Mouse (Mus musculus) hindbrain, postnatal 0 days (tissue): ENCODE measurements around the gene Gm17174. TPM values are rescaled to one million over a fixed set of nuclear protein-coding genes. Genes with fewer than 3 reads are reported as not detected.
"Not testable (repeated sequence)": the region's sequence is repeated elsewhere in the genome, so short reads cannot be mapped to it uniquely, and the experiment has no call there.

Experiments
- ATAC-seq: fragments of 200-750 bp; cut with Nextera tagmentation; 2 replicates; pipeline ENCODE4 v1.8.0; 2017; ENCODE audit warnings: mild to moderate bottlenecking, moderate TSS enrichment, moderate library complexity
- DNase-seq: peaks from one replicate; pipeline ENCODE4 v3.0.0-alpha.2; 2015; ENCODE audit warnings: low spot score
- H3K27ac ChIP-seq: fragments of 300-500 bp; sonication (generic); 2 replicates; pipeline ENCODE4 v1.5.1; 2014; ENCODE audit warnings: mild to moderate bottlenecking
- H3K27me3 ChIP-seq: fragments of 300-500 bp; sonication (generic); 2 replicates; pipeline ENCODE4 v1.6.1; 2014; ENCODE audit warnings: low read length, mixed read lengths; ENCODE audit not compliant: insufficient read depth
- H3K36me3 ChIP-seq: fragments of 300-500 bp; sonication (generic); 2 replicates; pipeline ENCODE4 v1.6.1; 2014; ENCODE audit warnings: low read length, mixed read lengths; ENCODE audit not compliant: insufficient read depth
- H3K4me1 ChIP-seq: fragments of 300-500 bp; sonication (generic); 2 replicates; pipeline ENCODE4 v1.6.1; 2014; ENCODE audit warnings: antibody characterized with exemption, low read length, mixed read lengths; ENCODE audit not compliant: insufficient read depth
- H3K4me2 ChIP-seq: fragments of 300-500 bp; sonication (generic); 2 replicates; pipeline ENCODE4 v1.6.1; 2014; ENCODE audit warnings: low read depth, mild to moderate bottlenecking, low read length, moderate library complexity, mixed read lengths
- H3K4me3 ChIP-seq: fragments of 300-500 bp; sonication (generic); 2 replicates; pipeline ENCODE4 v1.5.1; 2014; ENCODE audit warnings: low read length
- H3K9ac ChIP-seq: fragments of 300-500 bp; sonication (generic); replicated peaks from 2 replicates; pipeline ENCODE4 v1.6.1; 2014; ENCODE audit warnings: mild to moderate bottlenecking, low read length, moderate library complexity, mixed read lengths
- H3K9me3 ChIP-seq: fragments of 300-500 bp; sonication (generic); 2 replicates; pipeline ENCODE4 v1.6.1; 2016; ENCODE audit warnings: low read length, mixed read lengths
- CTCF ChIP-seq: IDR thresholded peaks from 2 replicates; pipeline ENCODE4 v1.5.1; 2016; ENCODE audit warnings: antibody characterized with exemption, control low read depth, low read depth
- WGBS: fragments of 180-500 bp; shearing (Covaris S2); extraction: QIAGEN DNeasy Blood & Tissue Kit; methylation state at CpG from one replicate; pipeline ENCODE4 v1.1.7; 2014; 5-methylcytosine and 5-hydroxymethylcytosine counted together
- polyA plus RNA-seq: library from polyadenylated mRNA; unstranded; fragments of >200 nt; fragmentation: Nextera tagmentation; extraction: Ambion mirVana; gene quantifications from 2 replicates; pipeline ENCODE4 v1.2.1, GENCODE M21; 2015
- total RNA-seq: library from RNA; depleted of rRNA; stranded (reverse); fragments of >200 nt; gene quantifications from 2 replicates; pipeline ENCODE4 v1.2.3, GENCODE M21; 2014; rRNA removed

The Gm17174 gene
- total RNA-seq = not detected in 2 replicates
- polyA plus RNA-seq = not detected in 2 replicates

DNA sequence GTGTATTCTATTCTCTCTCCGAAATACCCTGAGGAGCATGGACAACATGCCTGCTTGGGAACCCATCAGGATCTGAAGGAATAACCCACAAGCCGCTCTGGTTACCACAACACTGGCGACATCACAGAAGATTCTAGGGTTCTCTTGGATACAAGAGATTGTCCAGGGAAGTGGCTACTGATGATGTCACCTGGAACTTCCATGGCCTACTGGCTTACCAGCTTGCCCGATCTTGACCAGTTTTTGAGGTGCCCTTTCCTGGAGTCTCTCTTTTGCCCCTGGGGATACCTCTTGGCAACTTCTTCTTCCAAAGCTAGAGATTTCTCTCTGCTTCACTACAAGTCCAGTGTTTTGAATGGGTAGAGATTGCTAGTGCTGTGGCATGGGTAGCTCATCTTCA is at the start of gene Gm17174:
Gene Gm17174 (minus strand): TSS at position 101 of the 400 bp plus-strand sequence.
- not testable (repeated sequence) for ATAC-seq, H3K9ac ChIP-seq, DNase-seq, H3K4me3 ChIP-seq, H3K4me2 ChIP-seq, H3K27ac ChIP-seq, H3K36me3 ChIP-seq, H3K27me3 ChIP-seq, H3K9me3 ChIP-seq, H3K4me1 ChIP-seq
- 95% methylated on average over 4 of the region's 4 CpGs for WGBS

DNA sequence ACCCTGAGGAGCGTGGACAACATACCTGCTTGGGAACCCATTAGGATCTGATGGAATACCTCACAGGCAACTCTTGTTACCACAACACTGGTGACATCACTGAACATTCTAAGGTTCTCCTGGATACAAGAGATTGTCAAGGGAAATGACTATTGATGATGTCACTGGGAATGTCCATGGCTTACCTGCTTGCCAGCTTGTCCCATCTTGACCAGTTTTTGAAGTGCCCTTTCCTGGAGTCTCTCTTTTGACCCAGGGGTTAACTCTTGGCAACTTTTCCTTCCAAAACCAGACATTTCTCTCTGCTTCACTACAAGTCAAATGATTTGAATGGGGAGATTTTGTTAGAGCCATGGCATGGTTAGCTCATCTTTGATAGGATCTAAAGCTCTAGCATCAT is 43.6 kb upstream of the Gm17174 start, which contains the start of gene Gm4181:
Gene Gm4181 (minus strand): TSS at position 101 of the 400 bp plus-strand sequence.
- not testable (repeated sequence) for H3K9ac ChIP-seq, H3K9me3 ChIP-seq, H3K4me3 ChIP-seq, H3K36me3 ChIP-seq, H3K4me2 ChIP-seq, ATAC-seq, H3K27ac ChIP-seq, H3K27me3 ChIP-seq, H3K4me1 ChIP-seq, DNase-seq
- 93% methylated on average over 1 of the region's 1 CpGs for WGBS

DNA sequence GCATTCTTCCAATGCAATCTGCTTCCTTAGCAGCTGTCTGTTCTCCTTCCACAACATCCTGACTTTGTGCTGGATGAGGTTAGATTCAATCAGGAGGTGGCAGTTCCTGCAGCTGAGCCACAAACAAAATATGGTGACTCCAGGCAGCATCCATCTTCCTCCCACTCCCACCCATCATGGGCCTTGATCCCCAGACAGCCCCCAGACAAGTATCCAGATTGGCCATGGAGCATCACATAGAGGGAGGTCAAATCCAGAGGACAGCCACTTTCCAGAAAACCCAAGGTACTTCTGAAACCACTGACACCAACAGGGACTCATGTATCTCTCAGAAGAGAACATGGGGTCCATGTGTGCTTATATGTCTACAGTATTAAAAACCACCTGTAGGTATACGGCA is 40.5 kb upstream of the Gm17174 start:
- H3K27me3 ChIP-seq, H3K9ac ChIP-seq, H3K4me3 ChIP-seq, H3K4me1 ChIP-seq, ATAC-seq, DNase-seq, H3K27ac ChIP-seq, H3K36me3 ChIP-seq, H3K9me3 ChIP-seq, H3K4me2 ChIP-seq: not testable (repeated sequence)
- 92% methylated on average over 1 of the region's 1 CpGs for WGBS

DNA sequence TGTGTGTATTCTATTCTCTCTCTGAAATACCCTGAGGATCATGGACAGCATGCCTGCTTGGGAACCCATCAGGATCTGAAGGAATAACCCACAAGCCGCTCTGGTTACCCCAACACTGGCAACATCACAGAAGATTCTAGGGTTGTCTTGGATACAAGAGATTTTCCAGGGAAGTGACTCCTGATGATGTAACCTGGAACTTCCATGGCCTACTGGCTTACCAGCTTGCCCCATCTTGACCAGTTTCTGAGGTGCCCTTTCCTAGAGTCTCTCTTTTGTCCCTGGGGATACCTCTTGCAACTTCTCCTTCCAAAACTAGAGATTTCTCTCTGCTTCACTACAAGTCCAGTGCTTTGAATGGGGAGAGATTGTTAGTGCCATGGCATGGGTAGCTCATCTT is 19.3 kb upstream of the Gm17174 start, which contains the start of gene Gm17078:
Gene Gm17078 (minus strand): TSS at position 101 of the 400 bp plus-strand sequence.
- Histone ChIP-seq H3K4me2 (no peak within 1 kb of the TSS), H3K27me3 (no peaks in the 10 kb centered on the region), H3K4me3 (no peak within 1 kb of the TSS), H3K9ac (no peak within 1 kb of the TSS), H3K9me3 (no peaks in the 10 kb centered on the region), H3K4me1 (no peaks in the 10 kb centered on the region), H3K36me3 (no peaks in the 10 kb centered on the region), H3K27ac (no peak within 1 kb of the TSS)
- WGBS = 96% methylated on average over 1 of the region's 1 CpGs
- DNase-seq (no peak), ATAC-seq (no peak)
- no peak for TF ChIP-seq CTCF

DNA sequence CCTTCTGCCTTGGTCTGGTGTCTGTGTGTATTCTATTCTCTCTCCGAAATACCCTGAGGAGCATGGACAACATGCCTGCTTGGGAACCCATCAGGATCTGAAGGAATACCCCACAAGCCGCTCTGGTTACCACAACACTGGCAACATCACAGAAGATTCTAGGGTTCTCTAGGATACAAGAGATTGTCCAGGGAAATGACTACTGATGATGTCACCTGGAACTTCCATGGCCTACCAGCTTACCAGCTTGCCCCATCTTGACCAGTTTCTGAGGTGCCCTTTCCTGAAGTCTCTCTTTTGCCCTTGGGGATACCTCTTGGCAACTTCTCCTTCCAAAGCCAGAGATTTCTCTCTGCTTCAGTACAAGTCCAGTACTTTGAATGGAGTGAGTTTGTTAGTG is 18.0 kb downstream of the Gm17174 start, which contains the start of gene Gm17175:
Gene Gm17175 (minus strand): TSS at position 101 of the 400 bp plus-strand sequence.
- H3K4me3 ChIP-seq, H3K9me3 ChIP-seq, H3K4me2 ChIP-seq, H3K27me3 ChIP-seq, H3K27ac ChIP-seq, DNase-seq, H3K9ac ChIP-seq, H3K4me1 ChIP-seq, ATAC-seq, H3K36me3 ChIP-seq: not testable (repeated sequence)
- WGBS = 85% methylated on average over 2 of the region's 2 CpGs

DNA sequence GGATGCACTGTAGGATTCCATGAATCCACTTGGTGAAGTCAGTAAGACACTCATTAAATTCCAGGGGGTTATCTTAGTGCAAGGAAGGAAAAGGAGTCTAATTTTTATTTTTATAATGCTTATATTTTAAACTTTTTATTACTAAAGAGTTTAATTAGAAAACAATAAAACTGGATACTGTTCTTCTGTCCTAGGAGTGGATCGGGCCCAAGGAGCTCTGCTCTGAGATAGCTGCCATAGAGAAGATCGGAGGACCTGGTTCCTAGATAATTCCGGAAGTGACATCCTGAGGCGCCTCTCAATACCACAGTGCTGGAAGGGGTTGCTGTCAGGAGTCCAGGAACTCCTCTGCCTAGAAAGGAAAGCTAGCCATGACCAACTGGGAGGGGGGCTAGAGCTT is 39.4 kb downstream of the Gm17174 start, which contains the start of gene Gm5622:
Gene Gm5622 (plus strand): TSS at position 301 of the 400 bp plus-strand sequence.
- TF ChIP-seq CTCF = no peak
- no peak within 1 kb of the TSS for H3K9ac ChIP-seq
- DNase-seq (no peak), ATAC-seq (no peak)
- H3K27ac ChIP-seq = no peak within 1 kb of the TSS
- H3K36me3 ChIP-seq = no peaks in the 10 kb centered on the region
- no peaks in the 10 kb centered on the region for H3K4me1 ChIP-seq
- no peak within 1 kb of the TSS for H3K4me2 ChIP-seq
- H3K4me3 ChIP-seq = no peak within 1 kb of the TSS
- no peaks in the 10 kb centered on the region for H3K9me3 ChIP-seq
- H3K27me3 ChIP-seq = no peaks in the 10 kb centered on the region
- WGBS = 96% methylated on average over 4 of the region's 4 CpGs

Other genes with a start within 250 kb of the Gm17174 start
- gene Gm7247, start 230.4 kb downstream of the Gm17174 start, total RNA-seq = not detected in 2 replicates
- not detected in 2 replicates for gene Gm7247, start 230.4 kb downstream of the Gm17174 start, polyA plus RNA-seq
- gene Vmn2r88, start 181.3 kb downstream of the Gm17174 start, total RNA-seq = not detected in 2 replicates
- not detected in 2 replicates for gene Vmn2r88, start 181.3 kb downstream of the Gm17174 start, polyA plus RNA-seq
- not detected in 2 replicates for gene Vmn2r89, start 140.3 kb downstream of the Gm17174 start, total RNA-seq
- gene Vmn2r89, start 140.3 kb downstream of the Gm17174 start, polyA plus RNA-seq = not detected in 2 replicates
- gene Gm5622, start 39.3 kb downstream of the Gm17174 start, total RNA-seq = not detected in 2 replicates
- gene Gm5622, start 39.3 kb downstream of the Gm17174 start, polyA plus RNA-seq = not detected in 2 replicates
- not detected in 2 replicates for gene Gm17175, start 18.1 kb downstream of the Gm17174 start, total RNA-seq
- gene Gm17175, start 18.1 kb downstream of the Gm17174 start, polyA plus RNA-seq = not detected in 2 replicates
- gene Gm17078, start 19.2 kb upstream of the Gm17174 start, total RNA-seq = not detected in 2 replicates
- not detected in 2 replicates for gene Gm17078, start 19.2 kb upstream of the Gm17174 start, polyA plus RNA-seq
- gene Gm4181, start 43.5 kb upstream of the Gm17174 start, total RNA-seq = not detected in 2 replicates
- gene Gm4181, start 43.5 kb upstream of the Gm17174 start, polyA plus RNA-seq = not detected in 2 replicates
- gene Gm17079, start 103.3 kb upstream of the Gm17174 start, total RNA-seq = not detected in 2 replicates
- gene Gm17079, start 103.3 kb upstream of the Gm17174 start, polyA plus RNA-seq = not detected in 2 replicates
- not detected in 2 replicates for gene Gm5800, start 125.0 kb upstream of the Gm17174 start, total RNA-seq
- gene Gm5800, start 125.0 kb upstream of the Gm17174 start, polyA plus RNA-seq = not detected in 2 replicates
- not detected in 2 replicates for gene Ang4, start 181.5 kb upstream of the Gm17174 start, total RNA-seq
- not detected in 2 replicates for gene Ang4, start 181.5 kb upstream of the Gm17174 start, polyA plus RNA-seq
- not detected in 2 replicates for gene AY358078, start 207.9 kb upstream of the Gm17174 start, total RNA-seq
- gene AY358078, start 207.9 kb upstream of the Gm17174 start, polyA plus RNA-seq = not detected in 2 replicates